Mouse (Mus musculus): Measurements from ENCODE around the gene Ntn4. TPM values are rescaled to one million over a fixed set of nuclear protein-coding genes. Genes with fewer than 3 reads are reported as not detected.

Ntn4 gene
- total and polyA plus RNA-seq, 3 experiments, result not detected

- Histone ChIP-seq H3K4me3 (replicated peaks in 1 of 3; ENCODE audit: low read depth in 2 of 3, low read length in 2 of 3, poor library complexity in 1 of 3) (no peak overlapping the region), H3K4me2 (ENCODE audit: insufficient read depth, low read depth, poor library complexity, severe bottlenecking) (no peak overlapping the region), H3K27me3 (replicated peaks) (no peaks in the 10 kb centered on the region), H3K79me2 (replicated peaks; ENCODE audit: control insufficient read depth, extremely low read depth, insufficient read depth, poor library complexity, severe bottlenecking) (no peaks in the 10 kb centered on the region), H3K4me1 (ENCODE audit: control insufficient read depth in 1 of 2, insufficient read depth in 2 of 2) (no peaks in the 10 kb centered on the region), H3K9ac (ENCODE audit: insufficient read depth, low read depth) (no peak overlapping the region), H3K36me3 (replicated peaks in 1 of 2; ENCODE audit: control insufficient read depth in 1 of 2, insufficient read depth in 1 of 2, low read length in 1 of 2) (no peaks in the 10 kb centered on the region), H3K27ac (ENCODE audit: insufficient read depth, low read depth) (no peak overlapping the region), H3K9me3 (replicated peaks; ENCODE audit: low read length) (no peaks in the 10 kb centered on the region)
- dilution Hi-C loops (cut with MboI; ENCODE audit: extremely low pct_ligation_motif_present, extremely low pct_unique_long_range_greater_than_20kb, low sequenced_read_pairs) (no loop called here), in situ Hi-C loops (cut with MboI; ENCODE audit: low pct_ligation_motif_present, low pct_unique_long_range_greater_than_20kb, low sequenced_read_pairs) (no loop called here)
- TF ChIP-seq USF1 (IDR thresholded peaks at IDR 0.05; ENCODE audit: low read depth, low read length) (no peak), TBP (conservative IDR thresholded peaks at IDR 0.05; ENCODE audit: low read depth, low read length) (no peak), KAT2A (IDR thresholded peaks at IDR 0.05; ENCODE audit: insufficient replicate concordance, low read length) (no peak), NELFE (IDR thresholded peaks at IDR 0.05; ENCODE audit: low read depth, low read length) (no peak), MAFK (IDR thresholded peaks at IDR 0.05; ENCODE audit: insufficient replicate concordance, low read length) (no peak), SMC3 (IDR thresholded peaks at IDR 0.05; ENCODE audit: low read depth, low read length) (no peak), JUN (IDR thresholded peaks at IDR 0.05; ENCODE audit: insufficient read depth, low read depth, low read length) (no peak), JUND (conservative IDR thresholded peaks at IDR 0.05; ENCODE audit: low read depth, low read length) (no peak), BHLHE40 (IDR thresholded peaks at IDR 0.05; ENCODE audit: low read depth, low read length) (no peak), CHD2 (IDR thresholded peaks at IDR 0.05; ENCODE audit: low read length) (no peak), USF2 (conservative IDR thresholded peaks at IDR 0.05; ENCODE audit: low read depth, low read length) (no peak), EP300 (IDR thresholded peaks at IDR 0.05; ENCODE audit: low read length) (no peak), POLR2A (IDR thresholded peaks at IDR 0.05; ENCODE audit: low read depth, low read length) (no peak), MAZ (IDR thresholded peaks at IDR 0.05; ENCODE audit: low read depth, low read length) (no peak), MXI1 (IDR thresholded peaks at IDR 0.05; ENCODE audit: low read depth, low read length) (no peak), PAX5 (IDR thresholded peaks at IDR 0.05; ENCODE audit: low read length) (no peak), SIN3A (IDR thresholded peaks at IDR 0.05; ENCODE audit: low read length) (no peak), CHD1 (IDR thresholded peaks at IDR 0.05; ENCODE audit: low read depth, low read length) (no peak), RCOR1 (conservative IDR thresholded peaks at IDR 0.05; ENCODE audit: low read depth, low read length) (no peak), ZMIZ1 (IDR thresholded peaks at IDR 0.05; ENCODE audit: low read depth, low read length) (no peak)
- DNase-seq (ENCODE audit: extremely low read depth), result no peak
Observed at GRCm38 (mm10) chr10:93708076-93708473, 67.6 kb downstream of the Ntn4 start.

GRCm38 (mm10) chr10:93708515-93708914 is 68.0 kb downstream of the Ntn4 start:
- Histone ChIP-seq H3K27me3 (replicated peaks) (no peaks in the 10 kb centered on the region), H3K4me3 (replicated peaks in 1 of 3; ENCODE audit: low read depth in 2 of 3, low read length in 2 of 3, poor library complexity in 1 of 3) (no peak overlapping the region), H3K79me2 (replicated peaks; ENCODE audit: control insufficient read depth, extremely low read depth, insufficient read depth, poor library complexity, severe bottlenecking) (no peaks in the 10 kb centered on the region), H3K27ac (ENCODE audit: insufficient read depth, low read depth) (no peak overlapping the region), H3K4me2 (ENCODE audit: insufficient read depth, low read depth, poor library complexity, severe bottlenecking) (no peak overlapping the region), H3K9ac (ENCODE audit: insufficient read depth, low read depth) (no peak overlapping the region), H3K9me3 (replicated peaks; ENCODE audit: low read length) (no peaks in the 10 kb centered on the region), H3K36me3 (replicated peaks in 1 of 2; ENCODE audit: control insufficient read depth in 1 of 2, insufficient read depth in 1 of 2, low read length in 1 of 2) (no peaks in the 10 kb centered on the region), H3K4me1 (ENCODE audit: control insufficient read depth in 1 of 2, insufficient read depth in 2 of 2) (no peaks in the 10 kb centered on the region)
- dilution Hi-C loops (cut with MboI; ENCODE audit: extremely low pct_ligation_motif_present, extremely low pct_unique_long_range_greater_than_20kb, low sequenced_read_pairs), result no loop called here
- in situ Hi-C loops (cut with MboI; ENCODE audit: low pct_ligation_motif_present, low pct_unique_long_range_greater_than_20kb, low sequenced_read_pairs), result no loop called here
- DNase-seq (ENCODE audit: extremely low read depth), result no peak
- TF ChIP-seq MAX (IDR thresholded peaks at IDR 0.05; ENCODE audit: low read length) (no peak), SIN3A (IDR thresholded peaks at IDR 0.05; ENCODE audit: low read length) (no peak), RAD21 (IDR thresholded peaks at IDR 0.05; ENCODE audit: low read depth, low read length) (no peak), MAFK (IDR thresholded peaks at IDR 0.05; ENCODE audit: insufficient replicate concordance, low read length) (no peak), GABPA (IDR thresholded peaks at IDR 0.05; ENCODE audit: insufficient replicate concordance, low read depth, low read length) (no peak), CHD1 (IDR thresholded peaks at IDR 0.05; ENCODE audit: low read depth, low read length) (no peak)

All from CH12.LX (cell line).